Mouse (Mus musculus) thymus, postnatal 25 days (tissue): Measurements from ENCODE around the gene Dnal4.

Experiments
- DNase-seq: peaks from one replicate; pipeline ENCODE4 v3.0.0; 2022

The Dnal4 gene

DNA sequence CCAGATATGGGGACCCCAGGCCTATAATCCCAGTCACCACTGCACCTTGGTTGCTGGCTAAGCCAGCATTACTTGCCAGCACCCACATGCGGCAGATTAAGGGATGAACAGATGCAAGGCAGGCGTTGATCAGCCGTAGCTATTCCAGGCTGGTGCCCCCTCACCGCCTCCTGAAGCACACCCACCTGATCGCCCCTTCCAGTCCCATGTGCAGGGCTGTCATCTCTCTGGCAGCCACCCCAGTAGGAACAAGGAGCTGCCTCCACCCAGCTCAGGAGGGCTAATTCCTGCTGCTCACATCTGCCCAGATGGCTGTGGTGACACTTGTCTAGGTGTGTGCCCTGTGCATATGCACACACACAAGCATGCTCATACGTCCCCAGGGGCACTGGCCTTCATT is 16.7 kb downstream of the Dnal4 start:
- DNase-seq = no peak

DNA sequence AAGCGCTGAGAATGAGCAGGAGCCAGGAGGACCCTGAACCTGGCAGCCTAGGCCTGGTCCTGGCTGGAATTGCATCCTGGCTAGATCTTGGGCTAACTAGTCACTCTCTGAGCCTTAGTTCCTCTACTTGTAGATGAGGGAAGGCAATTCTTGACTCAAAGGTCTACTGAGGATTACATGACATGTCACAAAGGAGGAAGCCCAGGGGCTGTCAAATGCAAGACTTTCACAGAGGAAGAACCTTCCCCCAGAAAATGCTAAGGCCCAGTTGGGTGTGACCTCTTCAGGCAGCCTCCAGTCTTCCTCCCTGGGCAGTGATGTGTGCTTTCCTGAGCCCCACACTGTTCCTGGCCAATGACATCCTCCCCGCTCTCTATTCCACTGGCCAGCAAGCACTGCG is 20.5 kb downstream of the Dnal4 start:
- DNase-seq = no peak

DNA sequence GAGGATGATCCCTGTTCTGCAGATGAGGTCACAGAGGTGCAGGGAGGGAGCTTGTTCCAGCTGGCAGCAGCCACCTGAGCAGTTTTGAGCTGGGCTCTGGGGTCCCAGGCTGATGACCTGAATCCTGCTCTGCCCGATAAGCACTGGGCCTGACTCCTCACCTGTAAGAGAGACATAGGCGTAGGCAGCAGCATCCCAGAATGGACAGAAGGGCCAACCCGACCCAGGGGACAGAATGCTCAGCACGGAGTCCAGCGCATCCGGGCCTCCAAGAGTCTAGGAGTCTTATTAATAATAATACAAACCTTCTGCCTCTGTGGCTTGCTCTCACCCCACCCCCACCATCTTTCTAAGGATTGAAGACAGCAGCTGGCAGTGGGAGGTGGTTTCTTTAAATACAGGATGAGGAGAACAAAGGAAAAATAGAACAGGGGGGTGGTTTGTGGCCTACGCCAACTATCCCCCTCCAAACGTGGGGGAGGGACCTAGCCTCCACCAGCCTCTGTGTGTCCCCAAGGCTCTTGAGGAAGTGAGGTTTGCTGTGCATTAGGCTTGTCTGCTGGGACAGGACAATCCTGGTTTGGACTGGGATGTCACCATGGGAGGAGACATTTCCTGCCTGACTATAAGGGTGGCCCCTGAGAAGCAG is 21.5 kb downstream of the Dnal4 start:
- no peak for DNase-seq

DNA sequence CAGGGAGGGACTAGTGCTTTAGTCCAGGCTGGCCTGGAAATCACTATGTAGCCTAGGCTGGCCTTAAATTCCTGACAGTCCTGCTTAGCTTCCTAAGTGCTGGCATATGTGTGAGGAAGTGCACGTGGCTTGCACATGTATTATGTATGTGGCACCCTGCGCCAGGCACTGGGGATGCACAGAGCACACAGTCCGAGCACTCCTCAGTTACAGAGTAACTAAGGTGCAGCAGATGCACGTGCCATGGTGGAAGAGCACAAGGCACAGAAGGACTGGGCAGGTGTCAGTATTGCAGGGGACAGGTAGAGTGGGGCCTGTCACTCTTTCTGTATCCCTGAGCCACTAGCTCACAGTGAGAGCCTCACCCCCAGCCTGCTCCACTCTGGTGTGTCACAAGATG is 22.5 kb downstream of the Dnal4 start:
- no peak for DNase-seq

DNA sequence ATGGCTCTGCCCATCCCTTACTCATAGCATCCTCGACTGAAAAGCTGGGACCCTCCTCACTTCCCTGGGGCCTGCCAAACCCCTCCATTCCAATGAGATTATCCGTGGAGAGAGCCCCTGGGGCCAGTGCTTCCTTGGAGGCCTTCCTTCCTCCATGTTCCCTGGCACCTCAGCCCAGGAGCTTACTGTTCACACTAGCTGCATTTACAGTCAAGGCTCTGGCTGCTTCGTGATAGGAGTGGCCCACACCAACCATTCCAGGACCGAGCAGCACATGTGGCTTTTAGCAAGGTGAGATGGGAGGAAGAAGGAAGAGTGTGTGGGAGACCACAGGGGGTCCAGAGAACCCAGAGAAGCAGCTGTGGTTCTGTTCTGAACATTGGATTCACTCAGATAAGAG is 23.8 kb downstream of the Dnal4 start:
- DNase-seq = no peak

DNA sequence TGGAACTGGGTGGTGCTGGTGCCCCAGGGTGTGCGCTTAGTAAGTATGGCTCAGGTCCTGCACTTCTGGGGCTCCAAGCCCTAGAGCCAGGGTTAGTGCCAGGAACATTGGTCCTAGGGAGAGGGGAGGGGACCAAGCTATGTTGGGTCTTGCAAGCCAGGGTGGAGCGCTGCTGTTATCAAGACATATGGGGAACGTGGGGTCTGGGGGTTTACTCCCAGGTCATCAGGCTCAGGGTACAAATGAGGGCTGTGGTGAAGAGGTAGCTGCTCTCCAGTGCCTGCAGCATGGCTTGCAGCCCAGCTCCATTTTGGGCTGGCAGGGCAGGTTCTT is 24.3 kb downstream of the Dnal4 start:
- DNase-seq = no peak

GRCm38 (mm10) chr15:79752742-79753419 is 24.8 kb downstream of the Dnal4 start:
- DNase-seq = peak; percentile 77

- DNase-seq = peak; percentile 24
These were observed 25.9 kb downstream of the Dnal4 start for GRCm38 (mm10) chr15:79751772-79752171.

GRCm38 (mm10) chr15:79750266-79750665 is 27.4 kb downstream of the Dnal4 start:
- no peak for DNase-seq

GRCm38 (mm10) chr15:79749162-79749561 is 28.5 kb downstream of the Dnal4 start:
- DNase-seq = peak; percentile 31

DNA sequence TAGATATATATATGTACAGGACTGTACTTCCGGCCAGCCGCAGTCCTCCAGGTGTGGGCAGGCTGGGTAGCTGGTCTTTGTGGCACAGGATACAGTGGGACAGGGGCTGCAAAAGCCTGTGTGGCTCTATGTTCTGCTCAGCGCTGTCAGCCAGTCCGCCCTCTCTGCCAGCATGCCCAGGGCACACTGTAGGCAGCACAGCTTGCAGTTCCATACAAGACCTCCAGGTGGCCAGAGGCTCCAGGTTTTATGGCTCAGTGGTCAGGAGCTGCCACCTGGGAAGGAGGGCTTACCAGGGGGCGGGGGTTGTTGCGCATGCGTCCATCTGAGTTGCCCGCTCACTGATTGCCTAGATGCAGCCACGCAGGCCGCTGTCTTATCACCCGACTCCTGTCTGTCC is 29.7 kb downstream of the Dnal4 start:
- peak; percentile 44 for DNase-seq

GRCm38 (mm10) chr15:79745883-79746282 is 31.8 kb downstream of the Dnal4 start:
- no peak for DNase-seq

DNA sequence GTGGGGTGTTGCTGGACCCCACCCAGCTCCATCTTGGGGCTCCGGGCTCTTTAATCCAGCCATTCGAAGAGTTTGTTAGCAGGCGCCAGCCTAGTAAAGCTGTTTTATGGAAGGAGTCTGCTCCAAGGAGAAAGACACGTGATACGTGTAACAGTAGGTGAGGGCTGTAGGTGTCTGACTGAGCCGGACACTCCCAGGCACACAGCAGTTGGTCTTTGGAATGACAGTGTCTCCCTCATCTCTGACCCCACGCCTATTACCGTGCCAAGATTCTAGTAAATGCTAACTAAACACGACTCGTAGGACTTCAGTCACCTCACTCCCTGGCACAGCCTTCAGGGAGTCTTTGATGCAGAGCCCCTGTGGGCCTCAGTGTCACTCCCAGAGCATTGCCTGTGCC is 32.3 kb downstream of the Dnal4 start:
- no peak for DNase-seq

DNA sequence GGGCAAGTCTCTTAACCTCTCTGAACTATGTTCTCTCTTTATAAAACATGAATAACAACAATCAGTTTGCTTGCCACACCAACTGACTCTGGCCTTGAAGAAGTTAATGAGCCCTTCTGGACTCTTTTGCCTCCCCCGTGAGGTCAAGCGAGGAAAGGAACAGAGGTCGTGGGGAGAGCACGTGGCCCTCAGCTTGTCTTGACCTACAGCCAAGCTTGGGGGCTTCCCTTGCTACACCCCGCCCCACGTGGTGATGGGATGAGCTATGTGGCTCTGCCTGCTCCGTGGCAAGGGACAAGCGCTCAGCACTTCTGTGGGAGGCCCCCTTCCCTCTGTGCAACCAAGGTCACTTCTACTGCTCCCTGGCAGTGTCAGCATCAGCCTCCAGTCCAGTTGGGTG is 32.9 kb downstream of the Dnal4 start:
- no peak for DNase-seq

DNA sequence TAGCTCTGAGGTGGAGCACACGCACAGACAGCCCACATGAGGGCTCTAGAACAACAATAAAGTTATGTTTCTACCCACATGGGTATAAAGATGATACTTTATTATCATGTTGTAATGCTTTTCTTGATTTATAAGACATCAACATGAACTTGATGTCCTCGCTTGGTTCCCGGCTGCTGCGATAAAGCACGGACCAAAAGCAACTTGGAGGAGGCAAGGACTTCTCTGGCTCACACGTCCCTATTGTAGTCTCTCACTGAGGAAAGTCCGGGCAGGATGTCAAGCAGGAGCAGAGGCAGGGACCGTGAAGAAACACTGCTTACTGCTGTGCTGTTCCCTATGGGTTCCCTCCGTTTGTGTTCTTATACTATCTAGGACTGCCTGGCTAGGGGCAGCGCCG is 33.6 kb downstream of the Dnal4 start:
- DNase-seq = no peak

- no peak for DNase-seq
These were observed 35.0 kb downstream of the Dnal4 start for GRCm38 (mm10) chr15:79742706-79743023.

DNA sequence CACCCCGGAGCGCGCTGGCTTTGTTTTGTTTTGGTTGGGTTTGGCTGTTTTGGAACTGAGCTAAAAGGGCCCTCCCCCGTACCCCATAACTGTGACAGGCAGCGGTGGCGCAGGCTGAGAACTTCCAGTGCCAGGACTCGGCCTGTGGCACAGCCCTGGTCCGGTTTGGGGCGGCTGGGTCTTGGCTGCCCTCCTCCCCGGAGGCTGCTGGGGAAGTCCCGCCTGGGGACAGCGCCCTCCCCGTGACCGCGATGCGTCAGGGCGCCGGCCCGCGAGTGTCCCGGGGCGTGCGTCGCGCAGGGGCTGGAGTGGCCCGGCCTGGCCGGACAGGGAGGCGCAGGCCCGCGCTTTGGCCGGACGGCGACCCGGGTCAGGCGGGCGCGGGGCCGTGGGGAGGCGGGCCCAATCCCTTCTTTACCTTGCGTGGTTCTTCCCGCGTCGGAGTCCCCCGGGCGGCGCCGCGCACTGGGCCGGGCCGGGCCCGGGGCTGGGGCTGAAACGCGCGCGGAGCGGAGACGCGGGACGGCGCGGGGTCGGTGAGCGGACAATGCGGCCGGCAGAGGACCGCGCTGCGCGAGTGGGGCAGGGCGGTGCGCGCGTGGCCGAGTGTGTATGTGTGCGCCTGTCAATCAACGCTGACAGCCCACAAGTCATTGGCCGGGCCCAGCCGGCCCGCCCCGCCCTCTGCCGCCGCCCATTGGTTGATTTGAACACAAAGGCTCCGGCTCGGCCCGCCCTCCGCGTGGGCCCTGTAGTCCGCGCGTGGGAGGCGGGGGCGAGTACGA is 35.5 kb downstream of the Dnal4 start, which contains the start of gene Sun2:
TSS of gene Sun2 (minus strand) at position 616 of the 785 bp plus-strand sequence.
- DNase-seq = peak; percentile 96

- peak; percentile 58 for DNase-seq
These were observed 36.3 kb downstream of the Dnal4 start for GRCm38 (mm10) chr15:79741173-79741858.

GRCm38 (mm10) chr15:79740739-79741138 is 36.9 kb downstream of the Dnal4 start:
- no peak for DNase-seq

- DNase-seq = no peak
These were observed 43.3 kb downstream of the Dnal4 start for GRCm38 (mm10) chr15:79734311-79734710.

- no peak for DNase-seq
These were observed 44.0 kb downstream of the Dnal4 start for GRCm38 (mm10) chr15:79733640-79734039.

DNA sequence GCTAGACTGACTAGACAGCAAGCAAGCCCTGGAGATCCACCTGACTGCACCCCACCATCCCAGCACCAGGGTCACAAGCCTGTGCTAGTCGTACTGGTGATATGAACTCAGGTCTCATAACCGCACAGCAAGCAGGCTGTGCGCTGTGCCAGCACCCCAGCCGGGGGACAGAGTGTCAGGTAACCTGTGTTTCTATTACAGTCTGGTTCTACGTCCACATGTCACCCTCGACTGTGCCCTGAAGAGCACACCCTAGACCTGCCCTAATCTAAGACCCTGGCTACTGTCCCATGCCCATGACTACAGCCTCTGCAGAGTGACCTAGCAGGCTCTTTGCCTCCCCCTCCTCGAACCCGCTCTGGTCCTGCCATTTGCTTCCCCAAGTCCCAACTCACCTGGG is 44.5 kb downstream of the Dnal4 start:
- DNase-seq = no peak

DNA sequence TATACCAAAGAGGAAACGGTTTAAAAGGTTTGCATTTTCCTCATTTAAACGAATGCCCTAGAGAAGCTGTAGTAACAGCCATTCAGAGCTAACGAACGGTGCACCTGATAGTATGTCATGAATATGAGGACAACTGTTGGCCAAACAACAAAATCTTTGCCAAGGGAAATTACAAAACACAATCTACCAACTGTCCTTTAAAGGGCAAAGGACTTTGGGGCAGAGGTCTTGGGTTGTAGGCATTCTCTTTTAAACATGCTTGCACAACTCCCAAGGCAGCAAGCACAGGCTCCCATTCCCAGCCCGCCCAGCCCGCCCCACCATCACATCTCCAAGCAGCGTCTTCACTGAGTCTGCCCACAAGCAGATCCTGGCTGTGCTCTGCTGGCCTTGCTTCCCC is 46.1 kb downstream of the Dnal4 start:
- no peak for DNase-seq
